Mouse (Mus musculus) lung, adult 2 months (tissue): ENCODE measurements around the gene Aldh1b1.

Experiments
- CTCF ChIP-seq: fragments of 200-500 bp; IDR thresholded peaks from 2 replicates; pipeline ENCODE4 v1.5.1; 2011; ENCODE audit warnings: mild to moderate bottlenecking, low read length, control low read depth; ENCODE audit not compliant: insufficient read depth
- POLR2A ChIP-seq: fragments of 200-500 bp; IDR thresholded peaks from 2 replicates; pipeline ENCODE4 v1.6.1; 2011; ENCODE audit warnings: low read depth, mild to moderate bottlenecking, control low read depth, low read length, borderline replicate concordance; ENCODE audit errors: extremely low read depth

DNA sequence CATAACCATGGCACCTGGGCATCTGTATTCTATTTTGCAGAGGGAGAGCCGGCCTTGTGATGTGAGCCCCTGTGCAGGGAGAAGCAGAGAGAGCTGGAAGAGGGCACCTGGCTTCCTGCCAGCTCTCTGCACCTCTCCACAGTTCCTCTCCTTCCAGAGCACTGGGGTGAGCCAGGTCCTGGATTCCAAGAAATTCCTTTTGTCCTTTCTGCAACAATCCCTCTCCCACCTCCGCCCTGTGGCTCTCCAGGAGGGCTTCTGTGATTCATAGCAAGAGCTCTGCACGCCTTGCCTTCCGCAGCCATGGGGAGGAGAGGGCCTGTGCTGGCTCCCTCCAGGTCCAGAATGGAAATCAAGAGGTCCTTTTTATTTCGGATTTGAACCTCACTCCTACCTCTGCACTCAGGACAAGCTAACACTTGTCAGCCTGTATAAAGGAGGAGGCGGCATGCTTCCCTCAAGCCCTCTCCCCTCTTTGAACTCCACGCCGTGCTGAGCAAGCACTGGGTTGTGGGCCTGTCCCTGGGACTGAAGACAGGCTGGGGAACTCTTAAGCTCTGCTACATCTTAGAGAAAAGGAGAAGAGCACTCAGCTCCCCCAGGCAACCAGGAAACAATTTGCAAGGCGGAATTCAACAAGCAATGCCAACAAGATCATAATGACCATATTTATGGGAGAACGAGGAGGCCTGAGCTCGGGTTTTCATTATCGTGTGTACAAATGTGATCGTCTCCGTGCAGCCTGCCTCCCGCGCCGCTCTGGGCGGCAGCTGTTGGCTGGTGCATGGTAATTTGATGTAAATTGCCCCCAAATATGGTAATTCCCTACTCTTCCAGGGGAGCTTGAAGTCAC is 35.3 kb upstream of the Aldh1b1 start:
- TF ChIP-seq CTCF (no peak), POLR2A (no peak)
